Mouse (Mus musculus): ENCODE results near the gene Unc13b.

DNA sequence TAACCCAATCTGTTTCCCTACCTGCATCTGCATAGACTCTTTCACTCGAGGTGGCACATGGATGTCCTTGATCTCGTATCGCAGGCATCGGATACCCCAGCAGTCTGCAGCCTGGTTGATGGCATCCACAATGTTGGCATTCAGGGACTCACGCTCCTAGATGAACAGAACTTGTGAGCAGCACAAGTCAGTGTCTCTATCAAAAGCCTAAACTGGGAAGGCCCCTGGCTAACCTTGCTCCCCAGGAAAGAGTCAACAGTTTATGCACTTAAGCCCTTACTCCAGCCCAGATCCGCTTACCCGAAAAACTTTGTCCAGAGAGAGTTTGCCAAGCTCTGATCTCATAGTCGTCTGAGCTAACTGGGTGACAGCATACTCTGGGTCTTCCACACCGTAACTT, 29.0 kb upstream of the Unc13b start:
- TF ChIP-seq CTCF (IDR thresholded peaks at IDR 0.05; ENCODE audit: borderline replicate concordance, insufficient read depth, low read length) (no peak), POLR2A (IDR thresholded peaks at IDR 0.05; ENCODE audit: low read depth, low read length) (no peak)
